Mouse (Mus musculus) liver, adult 2 months (tissue): ENCODE measurements around the gene Aimp2.

Experiments
- CTCF ChIP-seq: fragments of 200-500 bp; IDR thresholded peaks from 2 replicates; pipeline ENCODE4 v1.5.1; 2011; ENCODE audit warnings: low read depth, low read length, control low read depth
- POLR2A ChIP-seq: fragments of 200-500 bp; IDR thresholded peaks from 2 replicates; pipeline ENCODE4 v1.6.1; 2011; ENCODE audit warnings: low read length, control low read depth; ENCODE audit not compliant: insufficient read depth; ENCODE audit errors: extremely low read depth

DNA sequence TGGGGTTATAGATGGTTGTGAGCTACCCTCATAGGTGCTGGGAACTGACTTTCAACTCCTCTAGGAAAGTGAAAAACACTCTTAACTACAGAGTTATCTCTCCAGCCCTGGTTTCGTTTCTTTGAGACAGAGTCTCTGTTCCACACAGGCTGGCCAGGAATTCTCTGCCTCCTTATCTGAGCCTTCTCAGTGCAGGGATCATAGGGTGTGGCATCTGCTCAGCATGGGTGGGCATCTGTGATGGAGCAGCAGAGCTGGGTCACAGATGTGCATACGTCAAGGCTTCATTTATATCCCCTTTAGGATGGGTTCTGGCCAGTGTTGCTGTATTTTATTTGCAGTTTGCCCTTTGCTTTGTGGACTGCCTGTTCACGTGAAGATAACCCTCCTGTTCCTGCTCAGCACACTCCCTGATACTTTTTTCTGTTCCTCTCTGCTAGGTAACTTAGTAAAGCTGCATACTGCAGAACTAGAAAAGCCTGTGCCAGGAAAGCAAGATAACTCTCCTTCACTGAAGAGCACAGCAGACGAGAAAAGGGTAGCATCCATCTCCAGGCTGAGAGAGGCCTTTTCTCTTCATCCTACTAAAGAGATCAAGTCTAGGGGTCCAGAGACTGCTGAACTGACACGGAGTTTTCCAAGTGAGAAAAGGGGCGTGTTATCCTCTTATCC, 15.3 kb upstream of the Aimp2 start:
- no peak for TF ChIP-seq POLR2A
- TF ChIP-seq CTCF, result no peak
